Mouse (Mus musculus) adrenal gland, postnatal 0 days (tissue): ENCODE data around the gene AC192777.2. TPM values are rescaled to one million over a fixed set of nuclear protein-coding genes. Genes with fewer than 3 reads are reported as not detected.

ENCODE experiments used
- microRNA-seq: library from miRNA; unstranded; fragments of <30 nt; microRNA quantifications from one replicate; pipeline ENCODE4, GENCODE M21; 2016; ENCODE audit warnings: borderline replicate concordance; ENCODE audit not compliant: insufficient number of aligned reads
- polyA plus RNA-seq: library from polyadenylated mRNA; unstranded; fragments of >200 nt; fragmentation: Nextera tagmentation; extraction: Ambion mirVana; gene quantifications from 2 replicates; pipeline ENCODE4 v1.2.1, GENCODE M21; 2015

Gene AC192777.2
- not detected in 2 replicates for polyA plus RNA-seq

GRCm38 (mm10) chr17:40095150-40095549 is at the start of gene AC192777.2:
AC192777.2 (plus strand) TSS chr17:40095450.

Small RNAs within 50 kb of the gene (microRNA-seq; reads per million reads assigned to microRNA genes)
- not detected for gene Gm26376

Other genes with a start within 250 kb of the AC192777.2 start
- gene Esp38, start 144.9 kb upstream of the AC192777.2 start, polyA plus RNA-seq: not detected in 2 replicates
- gene Pgk2, start 113.2 kb downstream of the AC192777.2 start, polyA plus RNA-seq: not detected in 2 replicates
- gene Crisp3, start 146.8 kb downstream of the AC192777.2 start, polyA plus RNA-seq: 0.12 and 0.14 TPM in 2 replicates
- not detected in 2 replicates for gene Crisp1, start 223.8 kb downstream of the AC192777.2 start, polyA plus RNA-seq